Mouse (Mus musculus) erythroblast, embryonic 14.5 days (primary cell): Measurements from ENCODE around the gene Setd6.

Experiments used
- GATA1 ChIP-seq: IDR thresholded peaks from 2 replicates; pipeline ENCODE4 v1.6.1; 2012; ENCODE audit warnings: low read length, inconsistent platforms, mixed read lengths
- TAL1 ChIP-seq: IDR thresholded peaks from 3 replicates; pipeline ENCODE4 v1.6.1; 2012; ENCODE audit warnings: low read length, inconsistent platforms, mixed read lengths

DNA sequence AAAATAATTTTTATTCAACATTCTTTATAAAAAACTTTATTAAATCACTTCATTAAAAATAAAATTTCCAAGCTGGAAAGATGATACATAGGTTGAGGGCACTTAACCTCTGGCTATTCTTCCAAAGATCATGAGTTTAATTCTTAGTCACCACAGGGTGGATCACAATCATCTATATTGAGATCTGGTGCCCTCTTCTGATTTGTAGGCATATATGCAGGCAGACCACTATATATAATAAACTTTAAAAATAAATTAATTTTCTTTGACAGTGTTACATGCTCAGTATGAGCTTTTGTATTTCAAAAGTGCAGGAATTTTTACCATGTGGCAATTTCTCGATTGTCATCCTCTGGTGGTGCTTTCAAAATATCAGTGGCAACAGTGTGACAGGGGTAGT lies 48.5 kb downstream of the Setd6 start:
- TF ChIP-seq TAL1: no peak
- TF ChIP-seq GATA1: no peak
